Mouse (Mus musculus) hindbrain, embryonic 10.5 days (tissue): Measurements from ENCODE around the gene Slc8a3. TPM values are rescaled to one million over a fixed set of nuclear protein-coding genes. Genes with fewer than 3 reads are reported as not detected.

Experiments used
- polyA plus RNA-seq: library from polyadenylated mRNA; unstranded; fragments of >200 nt; fragmentation: Nextera tagmentation; extraction: Ambion mirVana; gene quantifications from 2 replicates; pipeline ENCODE4 v1.2.1, GENCODE M21; 2016

Slc8a3 gene
- polyA plus RNA-seq, 1 experiment from 2014 or later: 2.3 TPM

Other genes with a start within 250 kb of the Slc8a3 start
- 0.20 and 0.21 TPM in 2 replicates for gene Gm4787, start 46.3 kb upstream of the Slc8a3 start, polyA plus RNA-seq
- gene Adam4, start 88.8 kb upstream of the Slc8a3 start, polyA plus RNA-seq: 0.25 and 0.50 TPM in 2 replicates
- 117 and 131 TPM in 2 replicates for gene Cox16, start 151.9 kb upstream of the Slc8a3 start, polyA plus RNA-seq
- gene Gm20498, start 199.7 kb upstream of the Slc8a3 start, polyA plus RNA-seq: 27.8 and 28.2 TPM in 2 replicates
- 31.3 and 32.3 TPM in 2 replicates for gene Synj2bp, start 199.7 kb upstream of the Slc8a3 start, polyA plus RNA-seq
- 0.38 and 0.42 TPM in 2 replicates for gene Adam21, start 235.3 kb upstream of the Slc8a3 start, polyA plus RNA-seq